Mouse (Mus musculus) CH12.LX (cell line): ENCODE data around the gene Fgfr2. TPM values are rescaled to one million over a fixed set of nuclear protein-coding genes. Genes with fewer than 3 reads are reported as not detected.

ENCODE experiments used
- DNase-seq: peaks from one replicate; pipeline ENCODE4 v3.0.0-alpha.2; 2013; ENCODE audit errors: extremely low read depth
- H3K27ac ChIP-seq: 2 replicates; pipeline ENCODE4 v1.5.1; 2012; ENCODE audit warnings: low read depth, mild to moderate bottlenecking, control low read depth, moderate library complexity; ENCODE audit not compliant: insufficient read depth
- H3K27me3 ChIP-seq: replicated peaks from 2 replicates; pipeline ENCODE3; 2012; ENCODE audit warnings: inconsistent platforms
- H3K36me3 ChIP-seq, 2 experiments: replicated peaks in 1 of 2; 2 replicates each; pipeline versions ENCODE3 to v1.6.1; 2012; ENCODE audit warnings: inconsistent platforms in 1 of 2, low read length in 1 of 2, mild to moderate bottlenecking in 1 of 2, mixed read lengths in 1 of 2, moderate library complexity in 1 of 2; ENCODE audit not compliant: control insufficient read depth in 1 of 2, insufficient read depth in 1 of 2
- H3K4me1 ChIP-seq, 2 experiments: 2 replicates each; pipeline ENCODE4 v1.6.1; 2012; ENCODE audit warnings: inconsistent platforms in 1 of 2, moderate library complexity in 1 of 2; ENCODE audit not compliant: insufficient read depth in 2 of 2, control insufficient read depth in 1 of 2
- H3K4me2 ChIP-seq: 2 replicates; pipeline ENCODE4 v1.6.1; 2012; ENCODE audit warnings: low read depth, mild to moderate bottlenecking, control low read depth; ENCODE audit not compliant: poor library complexity, insufficient read depth, severe bottlenecking
- H3K4me3 ChIP-seq, 3 experiments: fragments of 150-350 bp in 1 of 3; sonication (generic) in 1 of 3; replicated peaks in 1 of 3; 2 replicates each; pipeline versions ENCODE3 to v1.5.1; 2011 to 2012; ENCODE audit warnings: low read depth in 2 of 3, low read length in 2 of 3, mild to moderate bottlenecking in 2 of 3, moderate library complexity in 2 of 3, control low read depth in 1 of 3, improper control_type of control experiment in 1 of 3, inconsistent platforms in 1 of 3, mixed read lengths in 1 of 3; ENCODE audit not compliant: poor library complexity in 1 of 3
- H3K79me2 ChIP-seq: replicated peaks from 2 replicates; pipeline ENCODE4 v1.6.1; 2012; ENCODE audit warnings: mild to moderate bottlenecking, moderate library complexity; ENCODE audit not compliant: control insufficient read depth, poor library complexity, insufficient read depth, severe bottlenecking; ENCODE audit errors: extremely low read depth
- H3K9ac ChIP-seq: 2 replicates; pipeline ENCODE4 v1.6.1; 2012; ENCODE audit warnings: low read depth, mild to moderate bottlenecking, control low read depth, moderate library complexity; ENCODE audit not compliant: insufficient read depth
- H3K9me3 ChIP-seq: replicated peaks from 2 replicates; pipeline ENCODE3; 2012; ENCODE audit warnings: low read length, inconsistent platforms, mixed read lengths
- CHD1 ChIP-seq: IDR thresholded peaks from 2 replicates; pipeline ENCODE4 v1.6.1; 2012; ENCODE audit warnings: low read depth, low read length, improper control_type of control experiment, inconsistent platforms
- CTCF ChIP-seq, 2 experiments: IDR thresholded peaks in 1 of 2; conservative IDR thresholded peaks in 1 of 2; 2 replicates each; pipeline ENCODE4 v1.5.1; 2011 to 2012; ENCODE audit warnings: low read depth in 2 of 2, low read length in 2 of 2, improper control_type of control experiment in 1 of 2, inconsistent platforms in 1 of 2, mild to moderate bottlenecking in 1 of 2, moderate library complexity in 1 of 2
- ELF1 ChIP-seq: IDR thresholded peaks from 2 replicates; pipeline ENCODE4 v1.6.1; 2014; ENCODE audit warnings: low read depth, mild to moderate bottlenecking, inconsistent platforms, low read length, improper control_type of control experiment
- EP300 ChIP-seq: IDR thresholded peaks from 2 replicates; pipeline ENCODE4 v1.6.1; 2011; ENCODE audit warnings: low read length, improper control_type of control experiment
- ETS1 ChIP-seq: conservative IDR thresholded peaks from 2 replicates; pipeline ENCODE4 v1.6.1; 2012; ENCODE audit warnings: low read depth, mild to moderate bottlenecking, inconsistent platforms, low read length, improper control_type of control experiment, moderate library complexity
- GABPA ChIP-seq: IDR thresholded peaks from 2 replicates; pipeline ENCODE4 v1.6.1; 2012; ENCODE audit warnings: low read depth, low read length, improper control_type of control experiment, inconsistent platforms; ENCODE audit not compliant: insufficient replicate concordance
- IRF4 ChIP-seq: IDR thresholded peaks from 2 replicates; pipeline ENCODE4 v1.6.1; 2014; ENCODE audit warnings: low read depth, mild to moderate bottlenecking, inconsistent platforms, low read length, improper control_type of control experiment
- JUN ChIP-seq: IDR thresholded peaks from 2 replicates; pipeline ENCODE4 v1.6.1; 2011; ENCODE audit warnings: low read depth, mild to moderate bottlenecking, low read length, improper control_type of control experiment, moderate library complexity; ENCODE audit not compliant: insufficient read depth
- JUND ChIP-seq: conservative IDR thresholded peaks from 2 replicates; pipeline ENCODE4 v1.6.1; 2011; ENCODE audit warnings: low read depth, low read length, improper control_type of control experiment
- KAT2A ChIP-seq: IDR thresholded peaks from 2 replicates; pipeline ENCODE4 v1.6.1; 2012; ENCODE audit warnings: low read length, improper control_type of control experiment, inconsistent platforms; ENCODE audit not compliant: insufficient replicate concordance
- MAFK ChIP-seq: IDR thresholded peaks from 2 replicates; pipeline ENCODE4 v1.6.1; 2011; ENCODE audit warnings: low read length, improper control_type of control experiment; ENCODE audit not compliant: insufficient replicate concordance
- MAX ChIP-seq: IDR thresholded peaks from 2 replicates; pipeline ENCODE4 v1.6.1; 2011; ENCODE audit warnings: low read length, improper control_type of control experiment
- MAZ ChIP-seq: IDR thresholded peaks from 2 replicates; pipeline ENCODE4 v1.6.1; 2012; ENCODE audit warnings: low read depth, mild to moderate bottlenecking, inconsistent platforms, low read length, improper control_type of control experiment, moderate library complexity
- MXI1 ChIP-seq: IDR thresholded peaks from 2 replicates; pipeline ENCODE4 v1.6.1; 2011; ENCODE audit warnings: mild to moderate bottlenecking, low read depth, low read length, improper control_type of control experiment
- MYC ChIP-seq: IDR thresholded peaks from 2 replicates; pipeline ENCODE4 v1.6.1; 2011; ENCODE audit warnings: low read depth, mild to moderate bottlenecking, improper control_type of control experiment, low read length
- NELFE ChIP-seq: IDR thresholded peaks from 2 replicates; pipeline ENCODE4 v1.6.1; 2011; ENCODE audit warnings: low read depth, low read length, improper control_type of control experiment
- NRF1 ChIP-seq: IDR thresholded peaks from 2 replicates; pipeline ENCODE4 v1.6.1; 2014; ENCODE audit warnings: low read depth, mild to moderate bottlenecking, inconsistent platforms, low read length, improper control_type of control experiment, moderate library complexity
- PAX5 ChIP-seq: IDR thresholded peaks from 2 replicates; pipeline ENCODE4 v1.6.1; 2012; ENCODE audit warnings: low read length, inconsistent platforms, mixed read lengths
- RAD21 ChIP-seq: IDR thresholded peaks from 2 replicates; pipeline ENCODE4 v1.6.1; 2011; ENCODE audit warnings: low read depth, mild to moderate bottlenecking, low read length, improper control_type of control experiment, moderate library complexity
- SIN3A ChIP-seq: IDR thresholded peaks from 2 replicates; pipeline ENCODE4 v1.6.1; 2012; ENCODE audit warnings: low read length, improper control_type of control experiment, inconsistent platforms
- SMC3 ChIP-seq: IDR thresholded peaks from 2 replicates; pipeline ENCODE4 v1.6.1; 2011; ENCODE audit warnings: low read depth, low read length, improper control_type of control experiment
- TBP ChIP-seq: conservative IDR thresholded peaks from 2 replicates; pipeline ENCODE4 v1.6.1; 2011; ENCODE audit warnings: low read depth, low read length, improper control_type of control experiment
- USF1 ChIP-seq: IDR thresholded peaks from 2 replicates; pipeline ENCODE4 v1.6.1; 2014; ENCODE audit warnings: low read depth, mild to moderate bottlenecking, inconsistent platforms, low read length, improper control_type of control experiment
- USF2 ChIP-seq: conservative IDR thresholded peaks from 2 replicates; pipeline ENCODE4 v1.6.1; 2011; ENCODE audit warnings: low read depth, low read length, improper control_type of control experiment
- ZKSCAN1 ChIP-seq: IDR thresholded peaks from 2 replicates; pipeline ENCODE4 v1.6.1; 2012; ENCODE audit warnings: low read depth, inconsistent platforms, low read length, improper control_type of control experiment, borderline replicate concordance
- ZMIZ1 ChIP-seq: IDR thresholded peaks from 2 replicates; pipeline ENCODE4 v1.6.1; 2012; ENCODE audit warnings: low read depth, mild to moderate bottlenecking, inconsistent platforms, low read length, improper control_type of control experiment
- ZNF384 ChIP-seq: IDR thresholded peaks from 2 replicates; pipeline ENCODE4 v1.6.1; 2012; ENCODE audit warnings: low read depth, low read length, improper control_type of control experiment, inconsistent platforms
- dilution Hi-C: fragments of 300-500 bp; cut with MboI; formaldehyde crosslinking; loops from 2 replicates; pipeline ENCODE4 v1.14.3; 2020; ENCODE audit warnings: low sequenced_read_pairs; ENCODE audit not compliant: extremely low pct_unique_long_range_greater_than_20kb, extremely low pct_ligation_motif_present
- in situ Hi-C: fragments of 300-500 bp; cut with MboI; formaldehyde crosslinking; loops from 3 replicates; pipeline ENCODE4 v1.14.3; 2019; ENCODE audit warnings: low sequenced_read_pairs, low pct_ligation_motif_present, low pct_unique_long_range_greater_than_20kb, mixed read lengths
- polyA plus RNA-seq: library from polyadenylated mRNA; unstranded; fragments of >175 nt; gene quantifications from 2 replicates; pipeline ENCODE4 v1.2.1, GENCODE M21; 2012; ENCODE audit warnings: low read depth; ENCODE audit not compliant: insufficient read length
- total RNA-seq, 2 experiments: library from RNA; depleted of rRNA; stranded (reverse); fragments of 300-350 nt in 1 of 2; fragments of >200 nt in 1 of 2; gene quantifications; 2 replicates each; pipeline ENCODE4 v1.2.3; 2012 to 2014

Fgfr2 gene
- total and polyA plus RNA-seq, 3 experiments, result not detected

DNA sequence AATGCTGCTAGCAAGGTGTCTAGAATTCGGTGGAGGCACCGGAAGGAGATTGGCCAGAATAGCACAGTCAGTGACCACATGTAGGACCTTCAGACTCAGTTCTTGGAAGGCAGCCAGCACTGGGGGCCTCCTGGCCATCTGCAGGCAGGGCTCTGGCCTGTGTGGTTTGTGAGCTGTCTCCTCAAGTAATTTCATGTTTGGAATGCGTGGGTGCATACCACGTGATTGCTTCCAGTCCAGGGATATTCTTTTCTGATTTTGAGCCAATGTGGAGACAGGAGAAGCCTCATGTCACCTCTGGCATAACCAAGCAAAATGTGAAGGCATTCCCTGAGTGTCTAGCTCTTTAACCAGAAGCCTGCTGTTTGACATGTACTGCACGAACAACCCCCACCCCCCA lies 2158.5 kb downstream of the Fgfr2 start:
- H3K36me3 ChIP-seq, result no peaks in the 10 kb centered on the region
- dilution Hi-C loops (no loop called here), in situ Hi-C loops (no loop called here)
- H3K4me2 ChIP-seq, result no peak overlapping the region
- no peaks in the 10 kb centered on the region for H3K9me3 ChIP-seq
- no peak overlapping the region for H3K9ac ChIP-seq
- peaks cover 4 to 13% of the 10 kb centered on the region in 2 experiments; a peak in 2 of 4 replicates for H3K4me1 ChIP-seq
- no peak overlapping the region for H3K27ac ChIP-seq
- no peak overlapping the region for H3K4me3 ChIP-seq
- peaks cover 90% of the 10 kb centered on the region for H3K27me3 ChIP-seq
- TF ChIP-seq SIN3A, result no peak
- no peak for TF ChIP-seq NRF1
- TF ChIP-seq MAZ, result no peak
- TF ChIP-seq RAD21, result no peak
- TF ChIP-seq PAX5, result no peak
- no peak for TF ChIP-seq ETS1
- TF ChIP-seq CHD1, result no peak
- TF ChIP-seq NELFE, result no peak
- no peak for TF ChIP-seq KAT2A
- TF ChIP-seq ZNF384, result no peak
- no peaks in the 10 kb centered on the region for H3K79me2 ChIP-seq
- no peak for DNase-seq

DNA sequence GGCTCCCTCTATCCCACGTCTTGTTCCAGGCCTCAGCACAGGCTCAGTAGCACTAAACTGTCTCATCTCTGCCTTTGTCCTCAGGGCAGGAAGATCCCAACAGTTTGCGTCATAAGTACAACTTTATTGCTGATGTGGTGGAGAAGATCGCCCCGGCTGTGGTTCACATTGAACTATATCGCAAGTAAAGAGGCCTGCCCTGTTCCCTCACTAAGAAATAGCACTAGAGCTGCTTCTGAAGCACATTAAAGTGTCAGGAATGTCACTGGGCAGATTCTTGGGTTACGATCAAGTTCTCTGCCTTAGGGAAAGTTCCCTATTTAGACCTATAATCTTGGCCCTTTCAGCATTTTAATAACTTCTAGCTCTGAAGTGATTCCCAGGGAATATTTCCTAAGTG lies 2161.7 kb downstream of the Fgfr2 start:
- TF ChIP-seq CTCF (conservative IDR thresholded peaks at IDR 0.05 in 1 of 2, IDR thresholded peaks at IDR 0.05 in 1 of 2; ENCODE audit: low read depth in 2 of 2, low read length in 2 of 2) (no peak), USF1 (no peak), JUND (no peak), ELF1 (no peak)
- Histone ChIP-seq H3K36me3 (no peaks in the 10 kb centered on the region), H3K4me2 (no peak overlapping the region), H3K9me3 (no peaks in the 10 kb centered on the region), H3K79me2 (no peaks in the 10 kb centered on the region), H3K4me3 (no peak overlapping the region), H3K4me1 (no peaks in the 10 kb centered on the region), H3K9ac (no peak overlapping the region), H3K27me3 (peaks cover 86% of the 10 kb centered on the region), H3K27ac (no peak overlapping the region)
- in situ Hi-C loops (no loop called here), dilution Hi-C loops (no loop called here)
- DNase-seq, result no peak

DNA sequence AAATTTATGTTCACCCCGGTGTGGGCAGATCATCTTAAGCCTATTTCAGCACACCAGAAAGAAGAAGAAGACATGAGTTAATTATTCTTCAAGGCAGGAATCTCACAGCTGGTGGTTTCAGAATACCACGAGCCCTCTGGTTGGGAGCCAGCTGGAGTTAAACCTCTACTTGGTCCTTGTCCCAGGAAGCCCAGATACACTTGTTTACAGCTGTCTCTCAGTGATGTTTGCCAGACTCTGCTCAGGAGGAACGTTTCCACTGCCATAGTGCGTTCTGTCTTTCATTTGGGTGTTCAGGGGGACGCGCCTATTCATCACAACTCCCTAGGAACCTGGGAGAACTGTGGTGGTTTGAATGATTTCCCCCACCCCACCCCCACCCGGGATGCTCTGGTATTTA lies 2163.3 kb downstream of the Fgfr2 start:
- Histone ChIP-seq H3K9ac (no peak overlapping the region), H3K27ac (no peak overlapping the region), H3K36me3 (no peaks in the 10 kb centered on the region), H3K9me3 (peaks cover 5% of the 10 kb centered on the region), H3K4me2 (no peak overlapping the region), H3K27me3 (peaks cover 78% of the 10 kb centered on the region), H3K4me3 (no peak overlapping the region), H3K79me2 (no peaks in the 10 kb centered on the region), H3K4me1 (no peaks in the 10 kb centered on the region)
- in situ Hi-C loops, result no loop called here
- dilution Hi-C loops, result no loop called here
- DNase-seq, result no peak
- TF ChIP-seq CTCF (conservative IDR thresholded peaks at IDR 0.05 in 1 of 2, IDR thresholded peaks at IDR 0.05 in 1 of 2; ENCODE audit: low read depth in 2 of 2, low read length in 2 of 2), result no peak
- TF ChIP-seq USF2, result no peak
- no peak for TF ChIP-seq ZMIZ1
- no peak for TF ChIP-seq MAFK
- TF ChIP-seq IRF4, result no peak
- TF ChIP-seq KAT2A, result no peak
- no peak for TF ChIP-seq MAX
- no peak for TF ChIP-seq EP300
- no peak for TF ChIP-seq GABPA
- TF ChIP-seq ZKSCAN1, result no peak
- TF ChIP-seq MXI1, result no peak
- no peak for TF ChIP-seq MAZ
- no peak for TF ChIP-seq JUN
- no peak for TF ChIP-seq SMC3
- no peak for TF ChIP-seq ELF1
- TF ChIP-seq PAX5, result no peak
- TF ChIP-seq MYC, result no peak
- TF ChIP-seq TBP, result no peak
- no peak for TF ChIP-seq NELFE
